Mouse (Mus musculus) right cerebral cortex, postnatal 14 days (tissue): ENCODE data around the gene Hspa12a.
"Not testable (repeated sequence)": the region's sequence is repeated elsewhere in the genome, so short reads cannot be mapped to it uniquely, and the experiment has no call there.

Source experiments
- DNase-seq: peaks from one replicate; pipeline ENCODE4 v3.0.0; 2022

Hspa12a gene

GRCm38 (mm10) chr19:58908018-58908417 is 35.4 kb downstream of the Hspa12a start:
- DNase-seq = no peak

GRCm38 (mm10) chr19:58906685-58907084 is 36.8 kb downstream of the Hspa12a start:
- DNase-seq = no peak

- DNase-seq = peak; percentile 91
Measured at GRCm38 (mm10) chr19:58903899-58904327, 39.5 kb downstream of the Hspa12a start.

GRCm38 (mm10) chr19:58903079-58903898 is 40.2 kb downstream of the Hspa12a start:
- no peak for DNase-seq

GRCm38 (mm10) chr19:58900471-58900870 is 43.0 kb downstream of the Hspa12a start:
- DNase-seq = not testable (repeated sequence)

- DNase-seq = peak; percentile 42
Measured at GRCm38 (mm10) chr19:58896216-58896615, 47.2 kb downstream of the Hspa12a start.

GRCm38 (mm10) chr19:58889306-58890038 is 54.0 kb downstream of the Hspa12a start:
- DNase-seq = no peak

- no peak for DNase-seq
Measured at GRCm38 (mm10) chr19:58886467-58886866, 57.0 kb downstream of the Hspa12a start.

GRCm38 (mm10) chr19:58883451-58883850 is 60.0 kb downstream of the Hspa12a start:
- no peak for DNase-seq

- no peak for DNase-seq
Measured at GRCm38 (mm10) chr19:58882336-58882735, 61.1 kb downstream of the Hspa12a start.

GRCm38 (mm10) chr19:58879330-58879957 is 64.0 kb downstream of the Hspa12a start:
- DNase-seq = no peak

GRCm38 (mm10) chr19:58878560-58878959 is 64.9 kb downstream of the Hspa12a start:
- no peak for DNase-seq

GRCm38 (mm10) chr19:58873536-58873935 is 69.9 kb downstream of the Hspa12a start:
- no peak for DNase-seq

- no peak for DNase-seq
Measured at GRCm38 (mm10) chr19:58872381-58873259, 70.8 kb downstream of the Hspa12a start.

- no peak for DNase-seq
Measured at GRCm38 (mm10) chr19:58871878-58872277, 71.6 kb downstream of the Hspa12a start.

- no peak for DNase-seq
Measured at GRCm38 (mm10) chr19:58866651-58867050, 76.8 kb downstream of the Hspa12a start.

- DNase-seq = no peak
Measured at GRCm38 (mm10) chr19:58865224-58865623, 78.2 kb downstream of the Hspa12a start.

GRCm38 (mm10) chr19:58864006-58864573 is 79.4 kb downstream of the Hspa12a start:
- no peak for DNase-seq

- DNase-seq = no peak
Measured at GRCm38 (mm10) chr19:58861174-58861760, 82.2 kb downstream of the Hspa12a start.

- peak; percentile 77 for DNase-seq
Measured at GRCm38 (mm10) chr19:58860255-58861173, 82.9 kb downstream of the Hspa12a start.

- peak; percentile 39 for DNase-seq
Measured at GRCm38 (mm10) chr19:58859831-58860254, 83.6 kb downstream of the Hspa12a start.
